Mouse (Mus musculus) limb, embryonic 15.5 days (tissue): ENCODE data around the gene Trpm2. TPM values are rescaled to one million over a fixed set of nuclear protein-coding genes. Genes with fewer than 3 reads are reported as not detected.

ENCODE experiments used
- ATAC-seq: fragments of 200-750 bp; cut with Nextera tagmentation; 2 replicates; pipeline ENCODE4 v1.8.0; 2017; ENCODE audit warnings: low read depth, moderate TSS enrichment; ENCODE audit not compliant: insufficient number of reproducible peaks, low FRiP score, low TSS enrichment
- H3K27ac ChIP-seq: fragments of 300-500 bp; sonication (generic); 2 replicates; pipeline ENCODE4 v1.5.1; 2015; ENCODE audit warnings: moderate library complexity, mild to moderate bottlenecking, inconsistent platforms
- H3K27me3 ChIP-seq: fragments of 300-500 bp; sonication (generic); 2 replicates; pipeline ENCODE4 v1.6.1; 2015; ENCODE audit warnings: inconsistent platforms
- H3K36me3 ChIP-seq: fragments of 300-500 bp; sonication (generic); 2 replicates; pipeline ENCODE4 v1.6.1; 2015; ENCODE audit warnings: inconsistent platforms
- H3K4me1 ChIP-seq: fragments of 300-500 bp; sonication (generic); 2 replicates; pipeline ENCODE4 v1.6.1; 2015; ENCODE audit warnings: inconsistent platforms
- H3K4me2 ChIP-seq: fragments of 300-500 bp; sonication (generic); 2 replicates; pipeline ENCODE4 v1.6.1; 2015; ENCODE audit warnings: mild to moderate bottlenecking, inconsistent platforms
- H3K4me3 ChIP-seq: fragments of 300-500 bp; sonication (generic); 2 replicates; pipeline ENCODE4 v1.5.1; 2015; ENCODE audit warnings: mild to moderate bottlenecking, inconsistent platforms
- H3K9ac ChIP-seq: fragments of 300-500 bp; sonication (generic); 2 replicates; pipeline ENCODE4 v1.6.1; 2015; ENCODE audit warnings: inconsistent platforms
- H3K9me3 ChIP-seq: fragments of 300-500 bp; sonication (generic); 2 replicates; pipeline ENCODE4 v1.6.1; 2016; ENCODE audit warnings: inconsistent platforms
- WGBS: fragments of 180-500 bp; shearing (Covaris S2); methylation state at CpG from one replicate; pipeline ENCODE4 v1.1.7; 2015; 5-methylcytosine and 5-hydroxymethylcytosine counted together
- polyA plus RNA-seq: library from polyadenylated mRNA; unstranded; fragments of >200 nt; fragmentation: Nextera tagmentation; extraction: Ambion mirVana; gene quantifications from 2 replicates; pipeline ENCODE4 v1.2.1, GENCODE M21; 2015

The Trpm2 gene
- polyA plus RNA-seq, 1 experiment from 2014 or later = 0.50 TPM

DNA sequence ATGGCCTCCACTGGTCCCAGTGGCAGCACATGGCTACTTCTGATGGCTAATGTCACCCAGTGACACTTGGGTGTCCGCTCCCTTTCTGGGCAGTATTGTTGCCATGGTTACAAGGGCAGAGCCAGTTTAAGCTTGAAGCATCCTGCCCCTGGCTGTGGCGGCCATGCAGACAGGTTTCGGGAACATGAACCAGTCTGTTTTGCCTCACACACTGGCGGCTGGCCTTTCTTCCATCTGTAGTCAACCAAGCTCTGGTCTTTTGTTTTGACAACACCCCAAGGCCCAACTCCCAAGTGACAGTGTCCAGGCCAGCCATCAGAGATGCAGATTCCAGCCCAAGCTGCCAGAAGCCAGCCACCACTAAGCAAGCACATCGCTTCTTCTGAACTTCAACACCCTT is 74.8 kb downstream of the Trpm2 start:
- H3K9ac ChIP-seq = no peak overlapping the region
- H3K4me1 ChIP-seq = no peaks in the 10 kb centered on the region
- no peak overlapping the region for H3K4me2 ChIP-seq
- no peak overlapping the region for H3K4me3 ChIP-seq
- 61% methylated on average over 5 of the region's 5 CpGs for WGBS
- no peaks in the 10 kb centered on the region for H3K9me3 ChIP-seq
- H3K27ac ChIP-seq = no peak overlapping the region
- H3K27me3 ChIP-seq = no peaks in the 10 kb centered on the region
- no peak for ATAC-seq
- H3K36me3 ChIP-seq = no peaks in the 10 kb centered on the region

DNA sequence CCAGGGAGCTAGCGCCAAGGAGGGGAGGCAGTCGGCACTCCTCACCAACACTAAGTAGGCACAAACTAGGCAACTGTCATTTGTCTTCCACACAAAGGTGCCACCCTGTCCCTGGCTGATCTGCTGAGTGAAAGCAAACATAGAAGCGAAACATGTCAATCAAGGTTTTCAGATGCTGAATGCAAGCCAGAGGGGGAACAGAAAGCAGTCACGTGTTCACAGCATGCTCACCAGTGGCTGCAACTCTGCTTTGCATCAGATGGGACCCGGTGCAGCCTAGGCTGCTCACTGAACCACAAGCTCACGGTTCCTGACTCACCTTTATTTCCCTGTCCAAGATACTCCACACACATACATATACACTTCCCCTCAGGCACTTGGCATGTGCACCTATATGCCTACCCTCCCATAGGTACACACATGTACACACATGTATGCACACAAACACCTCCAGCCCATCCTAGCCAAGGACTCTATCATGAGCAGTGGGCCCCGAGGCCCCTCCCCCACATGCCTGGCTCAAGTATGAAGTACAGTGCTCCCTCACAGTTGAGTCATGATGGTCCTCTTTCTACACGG is 79.3 kb downstream of the Trpm2 start:
- 85% methylated on average over 8 of the region's 8 CpGs for WGBS
- Histone ChIP-seq H3K27me3 (no peaks in the 10 kb centered on the region), H3K4me2 (no peak overlapping the region), H3K9me3 (no peaks in the 10 kb centered on the region), H3K27ac (no peak overlapping the region), H3K4me1 (no peaks in the 10 kb centered on the region), H3K36me3 (no peaks in the 10 kb centered on the region), H3K9ac (no peak overlapping the region), H3K4me3 (no peak overlapping the region)
- ATAC-seq = no peak

DNA sequence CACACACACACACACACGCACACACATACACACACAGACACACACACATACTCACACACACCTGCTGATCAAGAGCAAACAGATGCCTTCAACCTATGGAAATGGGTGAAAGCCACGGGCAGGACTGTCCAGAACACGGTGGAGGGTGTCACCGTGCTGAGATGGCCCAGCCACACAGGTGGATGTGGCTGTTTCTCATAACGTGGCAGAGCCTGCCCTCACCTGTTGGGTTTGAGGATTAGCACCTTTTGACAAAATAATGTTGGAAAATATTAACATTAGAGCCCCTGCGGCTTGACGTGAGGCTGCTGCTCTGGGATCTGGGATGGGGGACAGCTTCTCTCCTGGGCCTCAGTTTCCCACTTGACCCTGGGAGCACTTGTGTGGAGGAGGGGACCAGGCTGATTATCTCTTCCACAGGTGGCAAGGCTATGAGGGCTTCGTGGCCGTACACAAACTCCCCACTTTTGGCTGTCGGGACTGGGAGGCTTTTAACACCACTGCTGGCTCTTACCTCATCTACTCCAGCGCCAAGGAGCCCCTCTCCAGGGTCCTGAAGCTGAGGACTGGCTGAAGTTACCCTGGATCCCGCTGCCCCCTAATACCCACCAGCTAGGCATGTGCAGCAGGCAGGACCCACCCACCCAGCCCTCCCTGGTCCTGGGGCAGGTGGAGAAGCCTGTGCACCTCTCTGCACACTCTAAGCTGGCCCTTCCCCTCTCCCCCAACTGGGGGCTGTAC is 84.2 kb downstream of the Trpm2 start:
- H3K9me3 ChIP-seq = no peaks in the 10 kb centered on the region
- no peak overlapping the region for H3K9ac ChIP-seq
- no peak overlapping the region for H3K27ac ChIP-seq
- no peak for ATAC-seq
- H3K4me1 ChIP-seq = no peaks in the 10 kb centered on the region
- no peak overlapping the region for H3K4me2 ChIP-seq
- no peaks in the 10 kb centered on the region for H3K36me3 ChIP-seq
- H3K4me3 ChIP-seq = no peak overlapping the region
- 47% methylated on average over 12 of the region's 12 CpGs for WGBS
- H3K27me3 ChIP-seq = no peaks in the 10 kb centered on the region

- 80% methylated on average over 5 of the region's 5 CpGs for WGBS
- Histone ChIP-seq H3K27ac (no peak overlapping the region), H3K36me3 (no peaks in the 10 kb centered on the region), H3K27me3 (no peaks in the 10 kb centered on the region), H3K4me3 (no peak overlapping the region), H3K4me1 (no peaks in the 10 kb centered on the region), H3K4me2 (no peak overlapping the region), H3K9ac (no peak overlapping the region), H3K9me3 (no peaks in the 10 kb centered on the region)
- no peak for ATAC-seq
Observed at GRCm38 (mm10) chr10:77882553-77882952, 87.8 kb downstream of the Trpm2 start.

DNA sequence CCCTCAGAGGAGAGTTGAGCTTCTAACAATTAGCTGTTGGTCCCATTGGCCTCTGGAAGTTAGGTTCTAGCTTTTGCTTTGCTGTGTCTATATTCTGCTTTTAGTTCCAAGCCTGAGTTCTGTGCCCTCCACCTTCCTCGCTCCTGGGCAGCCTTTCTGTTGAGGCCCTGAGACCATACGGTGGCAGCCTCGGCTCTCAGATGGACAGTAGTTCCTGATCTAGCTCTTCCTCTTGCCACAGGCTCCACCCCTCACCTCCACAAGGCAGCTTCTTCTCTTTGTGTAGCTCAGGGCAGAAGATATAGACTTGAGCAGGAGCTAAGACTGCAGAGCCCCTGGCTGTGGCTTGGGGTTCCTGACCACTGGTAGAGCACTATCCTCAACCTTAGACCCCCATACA is 90.1 kb downstream of the Trpm2 start:
- no peaks in the 10 kb centered on the region for H3K9me3 ChIP-seq
- H3K4me2 ChIP-seq = no peak overlapping the region
- no peak overlapping the region for H3K4me3 ChIP-seq
- no peaks in the 10 kb centered on the region for H3K27me3 ChIP-seq
- H3K36me3 ChIP-seq = no peaks in the 10 kb centered on the region
- no peak overlapping the region for H3K27ac ChIP-seq
- WGBS = 75% methylated on average over 3 of the region's 3 CpGs
- ATAC-seq = no peak
- H3K9ac ChIP-seq = no peak overlapping the region
- no peaks in the 10 kb centered on the region for H3K4me1 ChIP-seq

DNA sequence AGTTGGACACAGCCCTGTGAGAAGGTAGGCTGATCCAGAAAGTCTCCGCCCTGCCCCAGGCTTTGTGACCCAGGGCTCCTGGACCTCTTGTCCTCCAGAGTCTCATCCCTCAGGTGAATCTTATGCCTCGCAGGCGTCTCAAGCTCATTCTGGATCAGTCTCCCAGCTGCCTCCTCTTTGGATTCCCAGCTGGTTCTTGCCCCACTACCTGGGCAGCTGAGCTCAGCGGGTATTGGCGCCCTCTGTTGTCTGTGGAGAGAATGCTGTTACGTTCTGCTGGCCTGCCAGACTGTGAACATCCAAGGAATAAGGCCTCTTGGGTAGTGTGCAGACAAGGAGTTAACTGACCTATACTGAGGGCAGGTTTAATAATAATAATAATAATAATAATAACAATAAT is 91.4 kb downstream of the Trpm2 start:
- no peak for ATAC-seq
- no peaks in the 10 kb centered on the region for H3K36me3 ChIP-seq
- H3K9me3 ChIP-seq = no peaks in the 10 kb centered on the region
- no peaks in the 10 kb centered on the region for H3K27me3 ChIP-seq
- no peak overlapping the region for H3K9ac ChIP-seq
- WGBS = 62% methylated on average over 6 of the region's 6 CpGs
- H3K4me1 ChIP-seq = no peaks in the 10 kb centered on the region
- H3K4me3 ChIP-seq = no peak overlapping the region
- no peak overlapping the region for H3K4me2 ChIP-seq
- no peak overlapping the region for H3K27ac ChIP-seq

- Histone ChIP-seq H3K27me3 (no peaks in the 10 kb centered on the region), H3K4me1 (0 out of 2 replicates have a peak, but pooled peaks cover 4% of the 10 kb centered on the region), H3K27ac (no peak overlapping the region), H3K9me3 (no peaks in the 10 kb centered on the region), H3K4me2 (no peak overlapping the region), H3K9ac (no peak overlapping the region), H3K36me3 (no peaks in the 10 kb centered on the region), H3K4me3 (no peak overlapping the region)
- ATAC-seq = no peak
- 85% methylated on average over 7 of the region's 7 CpGs for WGBS
Observed at GRCm38 (mm10) chr10:77869651-77870050, 100.7 kb downstream of the Trpm2 start.

GRCm38 (mm10) chr10:77867546-77867945 is 102.8 kb downstream of the Trpm2 start:
- no peaks in the 10 kb centered on the region for H3K9me3 ChIP-seq
- 8% methylated on average over 1 of the region's 1 CpGs for WGBS
- H3K4me2 ChIP-seq = no peak overlapping the region
- no peaks in the 10 kb centered on the region for H3K36me3 ChIP-seq
- no peaks in the 10 kb centered on the region for H3K27me3 ChIP-seq
- H3K9ac ChIP-seq = no peak overlapping the region
- H3K27ac ChIP-seq = no peak overlapping the region
- no peak overlapping the region for H3K4me3 ChIP-seq
- H3K4me1 ChIP-seq = 0 out of 2 replicates have a peak, but pooled peaks cover 9% of the 10 kb centered on the region
- ATAC-seq = no peak

DNA sequence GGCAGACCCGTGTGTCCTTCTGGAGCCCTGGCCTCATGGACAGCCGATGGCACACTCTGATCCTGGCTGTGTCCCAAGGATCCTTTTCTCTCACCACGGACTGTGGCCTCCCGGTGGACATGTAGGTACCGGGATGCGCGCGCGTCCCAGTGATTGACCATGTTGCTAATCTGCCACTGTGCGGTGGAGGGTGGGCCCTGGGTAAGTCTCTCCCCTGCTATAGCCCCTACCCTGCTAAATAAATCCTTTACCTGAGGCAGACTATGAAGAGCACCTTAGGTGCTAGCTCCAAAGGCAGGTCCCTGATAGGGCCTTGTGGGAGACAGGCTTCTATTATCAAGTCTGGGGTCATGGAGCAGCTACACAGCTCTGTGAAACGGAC is 105.6 kb downstream of the Trpm2 start:
- no peak for ATAC-seq
- Histone ChIP-seq H3K4me1 (0 out of 2 replicates have a peak, but pooled peaks cover 9% of the 10 kb centered on the region), H3K27me3 (no peaks in the 10 kb centered on the region), H3K36me3 (no peaks in the 10 kb centered on the region), H3K4me2 (peak overlapping the region; percentile 38), H3K9me3 (no peaks in the 10 kb centered on the region), H3K4me3 (0 out of 2 replicates have a peak overlapping the region, but pooled peaks have one; percentile 19), H3K27ac (no peak overlapping the region), H3K9ac (no peak overlapping the region)
- WGBS = 19% methylated on average over 11 of the region's 11 CpGs

- Histone ChIP-seq H3K9ac (no peak overlapping the region), H3K4me1 (0 out of 2 replicates have a peak, but pooled peaks cover 9% of the 10 kb centered on the region), H3K27me3 (no peaks in the 10 kb centered on the region), H3K36me3 (no peaks in the 10 kb centered on the region), H3K27ac (no peak overlapping the region), H3K4me2 (peak overlapping the region; percentile 38), H3K4me3 (0 out of 2 replicates have a peak overlapping the region, but pooled peaks have one; percentile 19), H3K9me3 (no peaks in the 10 kb centered on the region)
- 27% methylated on average over 14 of the region's 14 CpGs for WGBS
- peak; percentile 78 for ATAC-seq
Observed at GRCm38 (mm10) chr10:77864067-77864761, 106.1 kb downstream of the Trpm2 start.

DNA sequence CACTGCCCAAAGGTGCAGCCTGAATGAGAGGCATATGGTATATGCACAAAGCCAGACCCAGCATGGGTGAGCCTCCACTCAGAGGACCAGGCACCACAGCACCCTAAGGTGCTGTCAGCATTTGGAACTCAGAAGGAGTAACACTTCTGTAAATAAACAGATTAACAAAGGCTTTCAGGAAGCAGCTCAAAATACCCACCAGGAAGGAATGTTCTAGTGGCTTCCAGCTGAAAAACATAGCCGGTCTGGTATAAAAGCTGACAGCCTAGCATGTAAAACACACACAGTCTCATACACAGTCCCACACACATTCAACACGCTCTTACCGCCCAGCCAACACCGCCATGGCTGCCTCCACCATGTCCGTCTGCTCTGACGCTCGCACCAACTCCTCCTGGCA is 108.7 kb downstream of the Trpm2 start, which contains the start of gene Gm3285:
Gm3285 (plus strand) TSS at position 301 of the 400 bp plus-strand sequence.
- no peak within 1 kb of the TSS for H3K27ac ChIP-seq
- ATAC-seq = no peak
- no peaks in the 10 kb centered on the region for H3K9me3 ChIP-seq
- H3K36me3 ChIP-seq = no peaks in the 10 kb centered on the region
- H3K4me1 ChIP-seq = 0 out of 2 replicates have a peak, but pooled peaks cover 9% of the 10 kb centered on the region
- H3K4me2 ChIP-seq = no peak within 1 kb of the TSS
- no peak within 1 kb of the TSS for H3K9ac ChIP-seq
- no peak within 1 kb of the TSS for H3K4me3 ChIP-seq
- 58% methylated on average over 7 of the region's 7 CpGs for WGBS
- H3K27me3 ChIP-seq = no peaks in the 10 kb centered on the region
